Mouse (Mus musculus) embryonic facial prominence, embryonic 13.5 days (tissue): ENCODE measurements around the gene Fdx1l. TPM values are rescaled to one million over a fixed set of nuclear protein-coding genes. Genes with fewer than 3 reads are reported as not detected.

Experiments used
- ATAC-seq: fragments of 200-750 bp; cut with Nextera tagmentation; 2 replicates; pipeline ENCODE4 v1.8.0; 2017; ENCODE audit warnings: low read depth; ENCODE audit not compliant: insufficient number of reproducible peaks, insufficient read depth, low FRiP score, low TSS enrichment
- H3K27ac ChIP-seq: fragments of 300-500 bp; sonication (generic); 2 replicates; pipeline ENCODE4 v1.5.1; 2015; ENCODE audit warnings: moderate library complexity, mild to moderate bottlenecking, inconsistent platforms
- H3K27me3 ChIP-seq: fragments of 300-500 bp; sonication (generic); 2 replicates; pipeline ENCODE4 v1.6.1; 2015; ENCODE audit warnings: mild to moderate bottlenecking, inconsistent platforms
- H3K36me3 ChIP-seq: fragments of 300-500 bp; sonication (generic); 2 replicates; pipeline ENCODE4 v1.6.1; 2015; ENCODE audit warnings: mild to moderate bottlenecking, inconsistent platforms
- H3K4me1 ChIP-seq: fragments of 300-500 bp; sonication (generic); 2 replicates; pipeline ENCODE4 v1.6.1; 2015; ENCODE audit warnings: inconsistent platforms
- H3K4me2 ChIP-seq: fragments of 300-500 bp; sonication (generic); 2 replicates; pipeline ENCODE4 v1.6.1; 2015; ENCODE audit warnings: moderate library complexity, mild to moderate bottlenecking, inconsistent platforms
- H3K4me3 ChIP-seq: fragments of 300-500 bp; sonication (generic); 2 replicates; pipeline ENCODE4 v1.5.1; 2015; ENCODE audit warnings: mild to moderate bottlenecking, inconsistent platforms
- H3K9ac ChIP-seq: fragments of 300-500 bp; sonication (generic); 2 replicates; pipeline ENCODE4 v1.6.1; 2015; ENCODE audit warnings: mild to moderate bottlenecking, inconsistent platforms
- H3K9me3 ChIP-seq: fragments of 300-500 bp; sonication (generic); 2 replicates; pipeline ENCODE4 v1.6.1; 2016; ENCODE audit warnings: inconsistent platforms
- WGBS: fragments of 180-500 bp; shearing (Covaris S2); methylation state at CpG from one replicate; pipeline ENCODE4 v1.1.7; 2015; ENCODE audit warnings: mixed read lengths; 5-methylcytosine and 5-hydroxymethylcytosine counted together
- polyA plus RNA-seq: library from polyadenylated mRNA; unstranded; fragments of >200 nt; fragmentation: Nextera tagmentation; extraction: Ambion mirVana; gene quantifications from 2 replicates; pipeline ENCODE4 v1.2.1, GENCODE M21; 2015

Fdx1l gene
- 60.0 and 60.2 TPM in 2 replicates for polyA plus RNA-seq

DNA sequence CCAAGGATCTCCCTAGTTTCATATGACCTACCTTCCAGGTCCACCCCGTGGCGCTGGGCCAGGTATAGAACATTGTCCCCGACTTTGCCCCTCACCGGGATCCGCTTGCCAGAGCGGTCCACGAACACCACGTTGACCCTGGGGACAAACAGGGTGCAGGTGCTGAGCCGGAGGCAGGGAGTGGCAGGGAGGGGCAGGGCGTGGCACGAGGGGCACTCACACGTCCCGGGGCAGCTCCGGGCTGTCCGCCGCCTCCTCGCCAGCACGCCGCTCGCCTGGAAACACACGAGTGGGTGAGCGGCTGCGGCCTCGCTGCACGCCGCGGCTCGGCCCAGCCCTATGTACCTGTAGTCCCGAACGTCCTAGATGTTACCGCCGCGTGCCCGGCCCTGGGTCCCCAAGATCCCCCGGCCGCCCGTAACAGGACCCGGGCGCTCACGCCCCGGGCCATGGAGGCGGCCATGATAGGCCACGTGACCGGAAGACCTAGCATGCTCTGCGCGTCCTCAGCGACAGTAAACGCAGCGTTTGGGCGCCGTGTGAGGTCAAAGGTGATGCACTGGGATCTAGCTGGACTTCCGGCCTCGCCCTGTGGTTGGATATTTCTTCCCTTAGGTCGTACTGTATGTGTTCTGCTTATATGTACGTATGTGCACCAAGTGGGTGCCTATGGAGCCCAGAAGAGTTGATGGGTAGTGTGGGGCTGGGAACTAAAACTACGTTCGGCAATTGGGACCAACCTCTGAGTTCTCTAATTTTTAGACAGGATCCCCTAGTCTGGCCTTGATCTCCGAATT is at the start of gene Fdx1l, which contains the start of gene Gm49373:
Gene Fdx1l, minus strand, starts transcription at position 571 of the 797 bp plus-strand sequence.
Gene Gm49373, minus strand, starts transcription at position 53 of the 797 bp plus-strand sequence.
- Histone ChIP-seq H3K27ac (peak within 1 kb of the TSS; percentile 73), H3K4me2 (peak within 1 kb of the TSS; percentile 83), H3K36me3 (peaks cover 53% of the 10 kb centered on the region), H3K9me3 (no peaks in the 10 kb centered on the region), H3K4me1 (peaks cover 15% of the 10 kb centered on the region; the same call in 1 of the 2 replicates), H3K4me3 (peak within 1 kb of the TSS; percentile 83), H3K9ac (peak within 1 kb of the TSS; percentile 90), H3K27me3 (no peaks in the 10 kb centered on the region)
- WGBS = 3% methylated on average over 58 of the region's 58 CpGs
- peak; percentile 84; the same call in 1 of the 2 replicates for ATAC-seq

DNA sequence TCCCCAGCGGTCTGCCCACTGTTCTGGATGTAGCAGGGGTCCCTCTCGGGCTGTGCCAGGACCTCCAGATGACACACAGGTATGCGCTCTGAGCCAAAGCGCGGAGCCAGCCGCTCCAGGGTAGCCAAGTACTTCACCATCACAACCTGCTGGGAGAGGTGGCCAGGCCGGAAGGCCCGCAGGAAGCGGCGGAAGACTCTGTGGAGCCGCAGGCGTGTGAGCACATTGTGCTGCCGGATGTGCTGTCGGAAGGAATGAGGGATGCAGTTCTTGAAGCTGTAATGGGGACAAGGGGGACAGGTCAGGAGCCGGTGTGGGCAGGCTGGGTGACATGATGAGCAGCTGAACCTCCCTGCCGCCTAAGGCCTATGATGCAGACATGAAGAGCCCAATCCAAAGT is 48.1 kb upstream of the Fdx1l start:
- no peak overlapping the region for H3K4me2 ChIP-seq
- H3K27ac ChIP-seq = no peak overlapping the region
- H3K9ac ChIP-seq = no peak overlapping the region
- H3K4me3 ChIP-seq = no peak overlapping the region
- ATAC-seq = no peak
- H3K4me1 ChIP-seq = no peaks in the 10 kb centered on the region
- H3K27me3 ChIP-seq = no peaks in the 10 kb centered on the region
- no peaks in the 10 kb centered on the region for H3K9me3 ChIP-seq
- 92% methylated on average over 16 of the region's 16 CpGs for WGBS
- H3K36me3 ChIP-seq = peaks cover 67% of the 10 kb centered on the region

DNA sequence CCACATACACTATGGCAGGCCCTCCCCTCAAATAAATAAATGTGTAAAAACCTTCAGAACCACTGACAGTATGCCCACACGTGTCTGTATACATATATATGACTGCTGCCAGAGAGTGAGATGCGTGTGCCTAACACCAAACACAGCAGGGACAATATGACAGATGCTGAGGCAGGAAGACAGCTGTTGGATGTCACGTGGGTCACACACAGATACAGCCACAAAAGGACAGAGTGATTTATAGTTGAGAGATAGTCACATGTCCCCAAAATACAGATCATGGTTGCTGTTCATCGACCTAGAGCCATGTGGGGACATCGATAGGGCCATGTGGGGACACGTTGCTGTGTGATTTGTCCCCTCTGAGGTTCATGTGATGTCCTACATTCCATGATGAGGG is 43.7 kb upstream of the Fdx1l start:
- Histone ChIP-seq H3K4me2 (no peak overlapping the region), H3K4me1 (no peaks in the 10 kb centered on the region), H3K27ac (no peak overlapping the region), H3K9ac (no peak overlapping the region), H3K27me3 (no peaks in the 10 kb centered on the region), H3K9me3 (no peaks in the 10 kb centered on the region), H3K36me3 (peaks cover 30% of the 10 kb centered on the region), H3K4me3 (no peak overlapping the region)
- WGBS = 82% methylated on average over 6 of the region's 6 CpGs
- ATAC-seq = no peak

DNA sequence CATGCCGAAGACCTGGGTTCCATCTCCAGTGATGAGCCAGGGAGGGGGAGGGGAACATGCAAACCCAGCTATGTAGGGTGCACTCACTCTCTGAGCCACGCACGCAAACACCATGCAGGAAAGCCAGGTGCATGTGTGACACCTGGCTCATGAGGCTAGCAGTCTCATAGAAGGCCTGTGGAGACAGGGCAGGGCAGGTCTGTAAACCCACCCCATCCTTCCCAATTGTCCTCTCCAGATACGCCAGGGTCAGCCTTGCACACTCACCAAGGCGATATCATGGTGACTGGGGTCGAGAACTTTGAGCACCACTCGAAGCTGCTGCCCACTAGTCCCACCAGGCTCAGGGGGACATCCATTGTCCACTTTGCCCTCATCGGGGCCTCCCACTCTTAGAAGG is 41.7 kb upstream of the Fdx1l start:
- no peaks in the 10 kb centered on the region for H3K9me3 ChIP-seq
- no peaks in the 10 kb centered on the region for H3K4me1 ChIP-seq
- H3K4me3 ChIP-seq = no peak overlapping the region
- no peak overlapping the region for H3K9ac ChIP-seq
- no peak overlapping the region for H3K27ac ChIP-seq
- 91% methylated on average over 8 of the region's 8 CpGs for WGBS
- H3K27me3 ChIP-seq = no peaks in the 10 kb centered on the region
- peaks cover 14% of the 10 kb centered on the region for H3K36me3 ChIP-seq
- no peak overlapping the region for H3K4me2 ChIP-seq
- no peak for ATAC-seq

DNA sequence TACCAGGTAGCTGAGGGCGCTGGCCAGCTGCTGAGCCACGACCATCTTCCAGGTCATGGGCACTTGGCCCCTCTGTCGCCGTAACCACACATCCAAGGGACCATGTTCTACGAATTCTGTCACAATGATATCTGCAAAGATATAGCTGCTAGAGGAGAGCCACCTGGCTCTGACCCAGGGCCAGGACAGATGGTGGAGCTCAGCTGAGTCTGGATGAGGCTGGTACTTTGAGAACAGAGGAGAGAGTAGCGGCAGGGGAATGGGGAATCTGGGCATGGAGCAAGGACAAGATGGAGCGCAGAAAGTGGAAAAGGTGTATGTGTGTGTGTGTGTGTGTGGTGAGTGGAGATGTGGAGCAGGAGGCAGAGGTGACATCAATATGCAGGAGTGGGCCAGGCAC is 40.8 kb upstream of the Fdx1l start:
- Histone ChIP-seq H3K36me3 (peaks cover 10% of the 10 kb centered on the region), H3K4me2 (no peak overlapping the region), H3K4me1 (no peaks in the 10 kb centered on the region), H3K27me3 (no peaks in the 10 kb centered on the region), H3K27ac (no peak overlapping the region), H3K9ac (no peak overlapping the region), H3K9me3 (no peaks in the 10 kb centered on the region), H3K4me3 (no peak overlapping the region)
- 88% methylated on average over 7 of the region's 7 CpGs for WGBS
- no peak for ATAC-seq

DNA sequence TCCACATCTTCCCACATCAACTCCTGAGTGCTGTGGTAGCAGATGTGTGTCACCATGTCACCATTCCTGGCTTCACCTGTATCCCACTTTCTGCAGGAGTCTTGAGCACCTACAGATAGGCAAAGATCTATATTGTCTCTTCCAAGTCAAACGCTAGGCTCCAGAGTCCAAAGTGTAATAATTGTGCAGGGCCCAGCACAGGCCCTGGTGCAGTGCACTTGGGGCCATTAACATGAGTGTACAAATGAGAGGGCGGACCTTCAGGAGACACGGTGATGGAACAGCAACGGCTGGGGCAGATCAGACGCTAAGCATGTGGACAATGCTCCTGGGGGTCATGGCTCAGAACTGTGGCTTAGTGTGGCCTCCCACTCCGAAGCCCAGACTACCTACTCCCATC is 40.3 kb upstream of the Fdx1l start:
- Histone ChIP-seq H3K27me3 (no peaks in the 10 kb centered on the region), H3K9ac (no peak overlapping the region), H3K36me3 (peaks cover 15% of the 10 kb centered on the region), H3K4me1 (no peaks in the 10 kb centered on the region), H3K9me3 (no peaks in the 10 kb centered on the region), H3K4me2 (no peak overlapping the region), H3K27ac (no peak overlapping the region), H3K4me3 (no peak overlapping the region)
- no peak for ATAC-seq
- WGBS = 86% methylated on average over 6 of the region's 6 CpGs

DNA sequence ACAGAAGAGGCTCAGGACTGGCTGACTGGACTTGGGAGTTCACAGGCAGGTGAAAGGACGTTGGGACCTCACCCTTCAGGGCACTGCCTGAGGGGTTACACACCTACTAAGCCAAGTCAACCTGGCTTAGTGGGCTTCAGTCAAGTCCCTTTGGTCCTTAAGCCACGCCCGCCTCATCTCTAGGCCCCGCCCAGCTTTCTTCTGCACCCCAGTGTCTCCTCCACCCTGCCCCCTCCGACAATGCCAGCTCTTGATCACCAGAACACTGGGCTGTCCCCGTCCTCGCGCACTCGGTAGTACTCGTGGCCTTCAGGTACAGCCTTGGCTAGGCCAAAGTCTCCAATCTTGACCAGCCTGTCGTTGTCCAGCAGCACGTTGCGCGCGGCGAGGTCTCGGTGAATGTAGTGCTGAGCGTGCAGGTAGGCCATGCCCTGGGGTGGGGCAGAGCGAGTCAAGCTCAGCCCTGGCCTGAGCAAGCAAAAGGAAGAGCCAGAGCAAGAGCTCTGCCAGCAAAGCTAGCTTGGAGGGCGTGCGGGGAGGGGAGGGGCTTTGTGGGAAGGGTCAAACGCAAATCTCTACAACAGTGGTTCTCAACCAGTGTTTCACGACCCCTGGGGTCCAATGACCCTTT is 34.3 kb upstream of the Fdx1l start:
- Histone ChIP-seq H3K9ac (no peak overlapping the region), H3K4me3 (no peak overlapping the region), H3K27ac (no peak overlapping the region), H3K9me3 (no peaks in the 10 kb centered on the region), H3K36me3 (peaks cover 19% of the 10 kb centered on the region), H3K27me3 (no peaks in the 10 kb centered on the region), H3K4me2 (no peak overlapping the region), H3K4me1 (no peaks in the 10 kb centered on the region)
- ATAC-seq = no peak
- 41% methylated on average over 23 of the region's 23 CpGs for whole genome bisulfite sequencing

DNA sequence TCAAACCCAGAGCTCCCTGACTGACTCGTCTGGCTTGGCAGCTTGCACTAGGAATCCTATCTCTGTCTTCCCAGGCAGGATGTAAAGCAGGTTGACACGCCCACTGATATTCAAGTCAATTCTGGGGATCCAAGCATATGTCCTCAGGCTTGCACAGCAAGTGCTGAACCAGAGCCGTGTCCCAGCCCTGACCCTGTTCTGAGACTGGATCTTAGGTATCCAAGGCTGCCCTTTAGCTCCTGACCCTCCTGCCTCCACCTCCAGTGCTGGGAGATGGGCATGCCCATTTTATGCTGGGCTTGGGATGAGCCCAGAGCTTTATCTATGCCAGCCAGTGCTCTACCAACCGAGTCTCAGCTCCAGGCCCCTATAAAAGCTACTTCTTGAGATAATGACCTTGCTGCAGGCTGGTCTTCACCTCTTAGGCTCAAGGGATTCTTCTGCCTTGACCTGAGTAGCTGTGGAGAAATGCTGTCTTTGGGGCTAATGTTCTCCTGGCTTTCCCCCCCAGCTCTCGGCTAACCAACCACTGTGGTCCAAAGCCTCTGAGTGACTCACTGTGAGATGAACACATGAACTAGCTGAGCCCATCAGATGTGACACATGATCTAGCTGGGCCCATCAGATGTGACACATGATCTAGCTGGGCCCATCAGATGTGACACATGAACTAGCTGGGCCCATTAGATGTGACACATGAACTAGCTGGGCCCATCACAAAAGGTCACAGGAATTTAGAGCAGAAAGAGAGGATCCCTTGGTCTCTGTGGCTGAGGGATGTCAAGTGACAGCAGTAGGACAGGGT is 32.5 kb upstream of the Fdx1l start:
- Histone ChIP-seq H3K4me3 (no peak overlapping the region), H3K27ac (no peak overlapping the region), H3K9me3 (no peaks in the 10 kb centered on the region), H3K36me3 (peaks cover 21% of the 10 kb centered on the region), H3K4me2 (no peak overlapping the region), H3K27me3 (no peaks in the 10 kb centered on the region), H3K4me1 (peaks cover 6% of the 10 kb centered on the region), H3K9ac (no peak overlapping the region)
- 73% methylated on average over 5 of the region's 5 CpGs for WGBS
- ATAC-seq = no peak

DNA sequence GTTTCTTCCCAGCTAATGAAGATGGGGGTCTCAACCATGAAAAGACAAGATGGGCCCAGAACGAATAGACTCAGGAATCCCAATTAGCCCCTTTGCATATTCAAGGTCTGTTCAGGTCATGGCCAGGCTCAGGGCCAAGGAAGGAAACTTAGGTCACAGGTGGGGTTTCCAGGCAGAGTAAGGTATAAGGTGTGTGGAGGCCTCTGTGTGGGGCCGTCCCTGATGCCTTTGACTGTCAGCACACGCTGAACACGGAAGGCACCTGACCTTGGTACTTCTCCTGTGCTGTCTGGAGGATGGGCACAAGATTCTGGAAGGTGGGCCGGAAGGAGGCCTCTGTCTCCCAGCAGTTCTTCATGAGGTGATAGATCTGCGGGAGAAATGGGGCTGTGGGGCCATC is 31.4 kb upstream of the Fdx1l start:
- 86% methylated on average over 6 of the region's 6 CpGs for WGBS
- H3K4me1 ChIP-seq = peaks cover 14% of the 10 kb centered on the region

DNA sequence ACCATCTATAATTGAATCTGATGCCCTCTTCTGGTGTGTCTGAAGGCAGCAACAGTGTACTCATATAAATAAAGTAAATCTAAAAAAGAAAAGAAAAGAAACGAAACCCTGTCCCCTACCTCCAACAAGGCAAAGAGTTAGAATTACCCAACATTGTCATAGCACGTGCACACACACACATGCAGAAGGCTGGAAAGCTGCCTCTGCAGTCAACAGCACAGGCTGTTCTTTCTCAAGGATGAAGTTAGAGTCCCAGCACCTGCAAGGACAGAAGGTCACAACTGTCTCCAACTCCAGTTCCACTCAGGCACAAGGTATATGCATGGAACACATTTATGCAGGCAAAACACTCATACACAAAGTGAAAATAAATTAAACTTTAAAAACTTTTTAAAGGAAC is 28.7 kb upstream of the Fdx1l start:
- Histone ChIP-seq H3K9me3 (no peaks in the 10 kb centered on the region), H3K4me3 (no peak overlapping the region), H3K27ac (no peak overlapping the region), H3K4me1 (peaks cover 14% of the 10 kb centered on the region), H3K36me3 (peaks cover 13% of the 10 kb centered on the region), H3K27me3 (no peaks in the 10 kb centered on the region), H3K9ac (no peak overlapping the region), H3K4me2 (no peak overlapping the region)
- 92% methylated on average over 2 of the region's 2 CpGs for WGBS
- ATAC-seq = no peak

More for the DNA sequence above, 31.4 kb upstream of the Fdx1l start:
- Histone ChIP-seq H3K36me3 (peaks cover 21% of the 10 kb centered on the region), H3K9ac (no peak overlapping the region), H3K27ac (no peak overlapping the region), H3K27me3 (no peaks in the 10 kb centered on the region), H3K4me3 (no peak overlapping the region), H3K9me3 (no peaks in the 10 kb centered on the region), H3K4me2 (no peak overlapping the region)
- no peak for ATAC-seq

DNA sequence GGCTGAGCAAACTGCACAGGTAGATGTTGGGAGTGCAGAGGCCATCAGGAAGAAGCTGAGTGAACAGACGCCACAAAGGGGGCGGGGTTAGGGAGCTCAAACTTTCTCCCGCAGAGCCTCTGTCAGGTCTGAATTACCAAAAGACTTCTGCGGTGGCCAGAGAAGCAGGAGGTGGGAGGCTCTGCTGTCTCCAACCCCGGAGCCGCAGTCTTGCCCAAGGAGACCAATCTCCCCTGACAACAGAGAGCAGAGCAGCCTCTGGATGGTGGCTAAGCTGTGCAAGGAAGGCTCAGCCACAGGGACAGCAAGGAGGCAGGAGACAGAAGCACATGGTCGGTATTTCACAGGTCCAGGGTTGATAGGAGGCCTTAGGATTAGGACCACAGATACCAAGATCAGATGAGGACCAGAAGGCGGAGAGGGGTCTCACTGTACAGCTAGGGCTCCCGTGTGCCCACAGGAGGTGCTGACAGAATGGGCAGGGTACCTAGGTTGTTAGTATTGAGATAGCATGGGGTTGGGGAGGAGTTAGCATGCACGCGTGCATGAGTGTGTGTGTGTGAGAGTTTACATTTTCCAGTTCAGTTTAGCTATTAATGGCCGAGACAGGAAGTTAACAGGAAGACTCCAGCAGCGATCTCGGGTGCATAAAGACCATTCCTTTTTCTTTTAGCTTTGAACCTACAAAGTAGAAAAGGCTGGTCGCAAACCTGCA is 27.2 kb upstream of the Fdx1l start:
- no peaks in the 10 kb centered on the region for H3K27me3 ChIP-seq
- H3K4me1 ChIP-seq = peaks cover 14% of the 10 kb centered on the region
- H3K27ac ChIP-seq = peak overlapping the region; percentile 28; the same call in 1 of the 2 replicates
- H3K36me3 ChIP-seq = peaks cover 13% of the 10 kb centered on the region; the same call in 1 of the 2 replicates
- H3K4me3 ChIP-seq = no peak overlapping the region
- H3K9ac ChIP-seq = peak overlapping the region; percentile 33; the same call in 1 of the 2 replicates
- no peak for ATAC-seq
- no peaks in the 10 kb centered on the region for H3K9me3 ChIP-seq
- peak overlapping the region; percentile 40 for H3K4me2 ChIP-seq
- 35% methylated on average over 15 of the region's 15 CpGs for WGBS
